Mouse (Mus musculus) stomach, embryonic 16.5 days (tissue): ENCODE data around the gene Scoc. TPM values are rescaled to one million over a fixed set of nuclear protein-coding genes. Genes with fewer than 3 reads are reported as not detected.

Experiments
- ATAC-seq: fragments of 200-750 bp; cut with Nextera tagmentation; 2 replicates; pipeline ENCODE4 v1.8.0; 2017; ENCODE audit warnings: moderate number of reproducible peaks, moderate TSS enrichment; ENCODE audit not compliant: insufficient read depth, low FRiP score
- H3K27ac ChIP-seq: fragments of 300-500 bp; sonication (generic); 2 replicates; pipeline ENCODE4 v1.5.1; 2014; ENCODE audit warnings: low read length
- H3K27me3 ChIP-seq: fragments of 300-500 bp; sonication (generic); 2 replicates; pipeline ENCODE4 v1.6.1; 2014; ENCODE audit warnings: low read length, control low read depth, mixed read lengths; ENCODE audit not compliant: control insufficient read depth, insufficient read depth
- H3K36me3 ChIP-seq: fragments of 300-500 bp; sonication (generic); 2 replicates; pipeline ENCODE4 v1.6.1; 2014; ENCODE audit warnings: low read length; ENCODE audit not compliant: control insufficient read depth, insufficient read depth
- H3K4me1 ChIP-seq: fragments of 300-500 bp; sonication (generic); 2 replicates; pipeline ENCODE4 v1.6.1; 2014; ENCODE audit warnings: low read length, control low read depth, mixed read lengths; ENCODE audit not compliant: control insufficient read depth, insufficient read depth
- H3K4me2 ChIP-seq: fragments of 300-500 bp; sonication (generic); 2 replicates; pipeline ENCODE4 v1.6.1; 2014; ENCODE audit warnings: low read depth, low read length, mixed read lengths
- H3K4me3 ChIP-seq: fragments of 300-500 bp; sonication (generic); replicated peaks from 2 replicates; pipeline ENCODE4 v1.5.1; 2014; ENCODE audit warnings: mild to moderate bottlenecking, low read length
- H3K9ac ChIP-seq: fragments of 300-500 bp; sonication (generic); 2 replicates; pipeline ENCODE4 v1.6.1; 2014; ENCODE audit warnings: low read length
- H3K9me3 ChIP-seq: fragments of 300-500 bp; sonication (generic); replicated peaks from 2 replicates; pipeline ENCODE4 v1.6.1; 2016; ENCODE audit warnings: low read length, control low read depth; ENCODE audit not compliant: control insufficient read depth
- WGBS: fragments of 180-500 bp; shearing (Covaris S2); extraction: QIAGEN DNeasy Blood & Tissue Kit; methylation state at CpG from one replicate; pipeline ENCODE4 v1.1.7; 2014; 5-methylcytosine and 5-hydroxymethylcytosine counted together
- polyA plus RNA-seq: library from polyadenylated mRNA; unstranded; fragments of >200 nt; fragmentation: Nextera tagmentation; extraction: Ambion mirVana; gene quantifications from 2 replicates; pipeline ENCODE4 v1.2.1, GENCODE M21; 2015

Scoc gene
- 88.7 and 98.3 TPM in 2 replicates for polyA plus RNA-seq

DNA sequence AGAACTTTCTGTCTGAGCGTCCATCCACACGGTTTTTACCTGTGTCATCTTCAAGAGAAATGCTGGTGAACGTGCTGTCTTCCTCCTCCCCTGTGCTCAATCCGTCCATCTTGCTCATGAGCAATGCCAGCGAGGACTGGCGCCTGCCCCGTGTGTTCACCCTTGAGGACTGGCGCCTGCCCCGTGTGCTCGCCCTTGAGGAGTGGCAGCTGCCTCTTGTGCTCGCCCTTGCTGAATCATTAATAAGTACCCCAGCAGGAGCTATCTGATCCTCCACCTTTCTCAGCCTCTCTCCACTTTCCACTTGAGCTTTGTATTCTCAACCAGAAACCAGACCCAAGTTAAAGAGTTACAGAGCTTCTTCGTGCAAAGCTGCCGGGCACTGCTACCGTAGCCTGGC lies at the start of gene Scoc:
Gene Scoc, minus strand, starts transcription at position 170 of the 400 bp plus-strand sequence.
- no peaks in the 10 kb centered on the region for H3K27me3 ChIP-seq
- no peak within 1 kb of the TSS for H3K4me2 ChIP-seq
- H3K4me1 ChIP-seq, result no peaks in the 10 kb centered on the region
- no peak within 1 kb of the TSS for H3K27ac ChIP-seq
- H3K9me3 ChIP-seq, result no peaks in the 10 kb centered on the region
- no peak within 1 kb of the TSS for H3K9ac ChIP-seq
- H3K4me3 ChIP-seq, result no peak within 1 kb of the TSS
- H3K36me3 ChIP-seq, result no peaks in the 10 kb centered on the region
- peak; percentile 58; the same call in 1 of the 2 replicates for ATAC-seq
- 61% methylated on average over 14 of the region's 14 CpGs for WGBS

DNA sequence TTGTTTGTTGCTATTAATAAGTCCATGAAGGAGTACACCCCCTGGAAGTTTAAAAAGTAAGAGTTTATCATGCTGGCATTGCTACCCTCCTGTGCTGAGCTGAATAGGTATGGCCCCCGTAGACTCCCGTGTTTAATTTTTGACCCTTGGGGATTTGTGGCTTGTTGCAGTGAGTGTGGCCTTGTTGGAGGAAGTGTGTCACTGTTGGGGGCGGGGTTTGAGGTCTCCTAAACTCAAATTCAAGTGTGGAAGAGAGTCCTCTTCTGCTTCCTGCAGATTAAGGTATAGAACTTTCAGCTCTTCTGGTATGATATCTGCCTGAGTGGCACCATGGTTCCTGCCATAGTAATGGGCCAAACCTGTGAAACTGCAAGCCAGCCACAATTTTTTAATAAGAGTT lies 1.4 kb upstream of the Scoc start:
- Histone ChIP-seq H3K27me3 (no peaks in the 10 kb centered on the region), H3K27ac (no peak overlapping the region), H3K4me3 (no peak overlapping the region), H3K4me1 (no peaks in the 10 kb centered on the region), H3K9me3 (no peaks in the 10 kb centered on the region), H3K36me3 (no peaks in the 10 kb centered on the region), H3K4me2 (no peak overlapping the region), H3K9ac (no peak overlapping the region)
- WGBS, result 67% methylated on average over 3 of the region's 3 CpGs
- no peak for ATAC-seq

DNA sequence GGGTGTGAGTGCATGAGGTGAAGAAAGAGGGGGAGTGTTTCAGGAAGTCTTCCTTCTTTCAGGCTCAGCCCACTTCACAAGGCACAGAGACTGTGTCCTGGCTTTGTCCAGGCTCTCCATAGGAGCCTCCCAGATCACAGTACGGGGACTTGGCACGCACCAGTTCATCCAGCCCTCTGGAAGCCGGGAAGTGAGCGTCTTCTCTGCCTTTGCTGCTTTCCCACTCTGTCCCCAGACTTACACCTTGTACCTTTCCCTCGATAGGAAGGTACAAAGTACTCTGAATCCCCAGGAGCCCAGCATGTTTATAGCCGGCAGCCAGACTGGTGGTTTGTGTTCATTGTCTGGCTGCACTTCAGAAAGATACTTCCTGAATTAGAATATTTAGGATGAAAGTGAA lies 1.1 kb downstream of the Scoc start:
- Histone ChIP-seq H3K27ac (no peak overlapping the region), H3K36me3 (no peaks in the 10 kb centered on the region), H3K4me1 (no peaks in the 10 kb centered on the region), H3K27me3 (no peaks in the 10 kb centered on the region), H3K9me3 (no peaks in the 10 kb centered on the region), H3K4me2 (no peak overlapping the region), H3K4me3 (no peak overlapping the region), H3K9ac (no peak overlapping the region)
- no peak for ATAC-seq
- 61% methylated on average over 6 of the region's 6 CpGs for WGBS

DNA sequence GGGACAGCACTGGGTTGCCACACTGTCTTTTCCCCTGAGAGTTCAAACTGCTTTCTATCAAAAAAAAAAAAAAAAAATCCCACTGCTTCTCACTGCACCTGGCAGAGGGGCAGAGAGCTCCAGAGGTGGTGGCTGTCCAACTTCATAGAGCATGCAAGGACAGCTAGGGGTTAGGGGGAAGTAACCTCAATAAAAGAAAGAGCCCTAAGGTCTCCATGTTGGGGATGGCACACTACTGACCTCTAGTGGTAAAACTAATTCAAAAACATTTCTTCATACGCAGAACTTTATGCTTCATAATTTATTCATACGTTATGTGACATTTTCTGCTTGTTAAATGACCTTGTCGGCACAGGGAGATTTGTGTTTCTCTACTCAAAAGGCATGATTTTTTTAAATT lies 7.1 kb downstream of the Scoc start:
- Histone ChIP-seq H3K9ac (no peak overlapping the region), H3K4me3 (no peak overlapping the region), H3K27me3 (no peaks in the 10 kb centered on the region), H3K9me3 (no peaks in the 10 kb centered on the region), H3K36me3 (no peaks in the 10 kb centered on the region), H3K4me2 (no peak overlapping the region), H3K27ac (no peak overlapping the region), H3K4me1 (no peaks in the 10 kb centered on the region)
- 18% methylated on average over 3 of the region's 3 CpGs for WGBS
- no peak for ATAC-seq

DNA sequence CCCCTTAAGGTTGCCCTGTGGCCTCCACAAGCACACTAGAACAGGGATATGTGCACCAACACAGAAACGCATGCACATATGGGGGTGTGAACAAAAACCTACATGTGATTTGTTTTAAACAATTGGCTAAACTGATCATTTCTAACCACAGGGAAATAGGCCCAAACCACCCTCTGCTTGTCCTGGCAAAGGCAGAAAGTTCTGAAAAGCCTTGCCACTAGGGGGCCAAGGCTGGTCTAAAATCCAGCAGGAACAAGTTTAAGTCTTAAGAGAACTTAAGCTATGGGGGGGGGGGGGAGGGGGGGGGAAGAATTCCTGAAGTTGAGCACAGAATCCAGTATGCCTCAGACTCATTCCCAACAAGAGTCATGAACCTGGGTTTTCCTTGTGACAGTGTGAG lies 8.2 kb downstream of the Scoc start:
- Histone ChIP-seq H3K27me3 (no peaks in the 10 kb centered on the region), H3K4me1 (no peaks in the 10 kb centered on the region), H3K4me3 (no peak overlapping the region), H3K27ac (no peak overlapping the region), H3K4me2 (no peak overlapping the region), H3K36me3 (no peaks in the 10 kb centered on the region), H3K9me3 (no peaks in the 10 kb centered on the region), H3K9ac (no peak overlapping the region)
- ATAC-seq, result no peak
- 76% methylated on average over 1 of the region's 1 CpGs for WGBS

DNA sequence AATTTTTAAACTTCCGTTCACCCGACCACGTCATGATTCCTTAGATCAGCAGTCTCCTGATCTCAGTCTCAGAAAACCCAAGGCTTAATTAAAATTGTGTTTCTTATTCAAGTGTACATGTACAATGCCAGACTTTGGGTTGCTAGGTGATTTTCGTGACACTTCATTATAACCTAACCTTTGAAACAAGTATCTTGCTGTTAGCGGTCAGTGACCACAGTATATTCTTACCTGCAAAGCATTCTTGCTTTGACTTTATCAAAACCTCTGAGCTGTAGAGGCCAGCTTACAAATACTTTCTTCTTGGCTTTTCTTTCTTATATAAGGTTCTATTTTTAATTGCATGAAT lies 15.2 kb downstream of the Scoc start:
- Histone ChIP-seq H3K9ac (peak overlapping the region; percentile 68), H3K9me3 (no peaks in the 10 kb centered on the region), H3K4me3 (peak overlapping the region; percentile 90), H3K36me3 (no peaks in the 10 kb centered on the region), H3K4me2 (peak overlapping the region; percentile 65), H3K4me1 (peaks cover 7% of the 10 kb centered on the region), H3K27me3 (no peaks in the 10 kb centered on the region), H3K27ac (peak overlapping the region; percentile 60)
- WGBS, result 26% methylated on average over 5 of the region's 5 CpGs
- ATAC-seq, result no peak

DNA sequence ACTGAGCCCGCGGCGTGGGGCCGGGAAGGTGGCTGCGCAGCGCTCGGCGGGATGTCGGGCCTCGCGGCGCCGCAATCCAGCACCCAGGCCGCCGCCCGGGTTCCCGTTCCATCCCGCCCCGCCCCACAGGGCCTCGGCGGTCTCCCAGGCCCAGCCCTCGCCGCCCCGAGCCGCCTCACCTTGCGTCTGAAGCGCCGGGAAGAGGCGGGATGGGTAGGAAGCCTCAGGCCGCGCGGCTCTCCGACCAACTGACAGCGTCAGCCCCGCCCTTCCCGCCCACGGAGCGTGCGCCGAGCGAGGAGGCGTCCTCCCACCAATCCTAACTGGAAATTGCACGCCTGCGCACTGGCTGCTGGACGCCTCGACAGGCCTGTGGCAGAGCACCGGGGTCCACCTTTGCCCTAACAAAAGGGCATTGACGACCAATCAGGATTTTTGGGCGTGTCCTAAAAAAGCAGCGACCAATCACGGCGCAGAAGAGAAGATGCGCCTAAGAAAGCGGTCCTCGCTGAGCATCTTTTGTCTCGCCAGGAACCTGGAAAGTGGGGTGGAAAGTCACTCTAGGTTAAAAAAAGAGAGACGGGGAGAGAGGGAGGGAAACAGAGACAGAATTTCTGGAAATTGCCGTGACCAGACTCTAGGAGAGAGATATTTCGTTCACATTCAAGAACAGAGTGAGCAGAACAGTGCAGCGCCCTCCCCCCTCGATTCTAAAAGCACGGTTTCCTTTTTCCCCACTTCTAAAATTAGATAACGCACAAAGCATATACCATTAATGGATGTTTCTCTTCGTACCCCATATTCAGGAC lies 15.7 kb downstream of the Scoc start:
- WGBS, result under 1% methylated on average over 57 of the region's 64 CpGs
- peak overlapping the region; percentile 94 for H3K9ac ChIP-seq
- H3K4me1 ChIP-seq, result peaks cover 7% of the 10 kb centered on the region
- H3K27me3 ChIP-seq, result no peaks in the 10 kb centered on the region
- no peaks in the 10 kb centered on the region for H3K9me3 ChIP-seq
- peak; percentile 100 for ATAC-seq
- peak overlapping the region; percentile 90 for H3K4me3 ChIP-seq
- H3K27ac ChIP-seq, result peak overlapping the region; percentile 83
- no peaks in the 10 kb centered on the region for H3K36me3 ChIP-seq
- peak overlapping the region; percentile 65 for H3K4me2 ChIP-seq

DNA sequence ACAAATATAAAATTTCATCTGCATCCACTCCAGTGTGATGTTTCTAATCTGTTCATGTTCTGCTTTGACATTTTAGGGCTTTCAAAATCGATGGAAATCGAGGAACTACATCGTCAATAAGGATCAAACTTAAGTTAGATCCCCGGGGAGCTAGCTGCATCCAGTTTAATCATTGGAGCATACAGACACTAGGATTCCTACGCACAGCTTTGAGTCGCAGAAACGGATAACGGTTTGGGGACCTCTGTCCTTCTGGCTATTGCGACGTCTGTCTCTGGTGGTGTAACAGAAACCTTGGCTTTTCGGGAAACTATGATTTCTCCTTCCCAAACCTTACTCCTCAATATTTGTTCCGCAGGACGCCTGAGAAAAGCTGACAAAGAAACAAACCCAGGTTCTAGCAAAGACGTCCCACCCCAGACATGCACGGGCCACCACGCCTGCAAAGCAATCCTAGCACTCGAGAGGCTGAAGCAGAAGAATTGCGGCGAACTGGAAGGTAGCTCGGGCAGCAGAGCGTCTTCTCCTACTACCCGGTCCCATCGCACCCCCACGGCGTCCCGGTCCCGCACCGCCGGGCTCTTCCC lies 16.4 kb downstream of the Scoc start:
- Histone ChIP-seq H3K4me1 (peaks cover 7% of the 10 kb centered on the region), H3K36me3 (no peaks in the 10 kb centered on the region), H3K9ac (peak overlapping the region; percentile 94), H3K4me3 (peak overlapping the region; percentile 90), H3K9me3 (no peaks in the 10 kb centered on the region), H3K27me3 (no peaks in the 10 kb centered on the region), H3K4me2 (peak overlapping the region; percentile 59), H3K27ac (peak overlapping the region; percentile 83)
- no peak for ATAC-seq
- 1% methylated on average over 29 of the region's 29 CpGs for WGBS

DNA sequence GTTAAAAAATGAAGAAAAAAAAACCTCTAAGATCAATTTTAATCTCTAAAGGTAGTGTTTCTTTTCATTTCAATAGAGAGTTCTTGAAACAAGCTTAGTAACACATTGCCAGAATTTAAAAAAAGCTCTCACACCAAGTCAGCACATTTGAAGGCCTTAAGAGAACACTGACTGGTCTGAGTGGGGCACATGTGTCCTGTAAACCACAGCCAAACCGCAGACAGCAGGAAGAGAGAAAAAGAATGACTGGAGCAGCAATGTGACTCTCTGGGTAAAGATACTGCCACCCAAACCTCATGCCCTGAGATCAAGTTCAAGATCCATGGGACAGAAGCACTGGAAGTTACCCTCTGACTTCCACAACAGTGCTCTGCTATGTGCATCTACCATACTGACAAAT lies 21.1 kb downstream of the Scoc start:
- Histone ChIP-seq H3K4me2 (no peak overlapping the region), H3K27me3 (no peaks in the 10 kb centered on the region)

More for the DNA sequence above, 21.1 kb downstream of the Scoc start:
- ATAC-seq, result no peak
- no peaks in the 10 kb centered on the region for H3K36me3 ChIP-seq
- no peaks in the 10 kb centered on the region for H3K9me3 ChIP-seq
- WGBS, result 86% methylated on average over 1 of the region's 1 CpGs
- no peak overlapping the region for H3K4me3 ChIP-seq
- no peak overlapping the region for H3K27ac ChIP-seq
- H3K4me1 ChIP-seq, result peaks cover 7% of the 10 kb centered on the region
- no peak overlapping the region for H3K9ac ChIP-seq
